Mouse (Mus musculus) monocyte, adult 2 months (primary cell): ENCODE measurements around the gene Ufd1.
A peak's percentile ranks its signal among the peaks of the same experiment; 100 is the strongest.

Experiments
- DNase-seq, 2 experiments: peaks; one replicate each; pipeline ENCODE4 v3.0.0; 2022; ENCODE audit warnings: low spot score in 2 of 2, low read depth in 1 of 2

Ufd1 gene

GRCm38 (mm10) chr16:18811468-18812384 is at the start of gene Ufd1, which contains the start of gene Cdc45:
Gene Ufd1 (plus strand): TSS chr16:18811779.
Gene Cdc45 (minus strand): TSS chr16:18811987.
- DNase-seq = peak; percentile 81 to 82

- DNase-seq = no peak
These were observed 48.6 kb upstream of the Ufd1 start for GRCm38 (mm10) chr16:18762960-18763359.

GRCm38 (mm10) chr16:18766390-18766789 is 45.2 kb upstream of the Ufd1 start:
- no peak for DNase-seq

DNA sequence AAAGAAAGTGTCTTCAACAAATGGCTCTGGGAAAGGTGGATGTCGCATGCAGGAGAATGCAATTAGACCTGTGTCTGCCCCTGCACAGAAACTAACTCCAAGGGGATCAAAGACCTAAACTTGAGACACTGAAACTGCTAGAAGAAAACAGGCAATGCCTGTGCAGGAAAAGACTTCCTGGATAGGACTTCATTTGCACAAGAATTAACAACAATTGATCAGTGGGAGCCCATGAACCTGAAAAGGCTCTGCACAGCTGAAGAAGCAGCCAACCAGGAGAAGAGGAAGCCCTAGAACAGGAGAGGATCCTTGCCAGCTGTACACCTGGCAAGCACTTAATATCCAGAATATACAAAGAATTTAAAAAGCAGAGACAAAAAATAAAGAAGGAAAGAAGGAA is 42.1 kb upstream of the Ufd1 start:
- no peak for DNase-seq

GRCm38 (mm10) chr16:18773936-18774335 is 37.6 kb upstream of the Ufd1 start:
- no peak for DNase-seq

DNA sequence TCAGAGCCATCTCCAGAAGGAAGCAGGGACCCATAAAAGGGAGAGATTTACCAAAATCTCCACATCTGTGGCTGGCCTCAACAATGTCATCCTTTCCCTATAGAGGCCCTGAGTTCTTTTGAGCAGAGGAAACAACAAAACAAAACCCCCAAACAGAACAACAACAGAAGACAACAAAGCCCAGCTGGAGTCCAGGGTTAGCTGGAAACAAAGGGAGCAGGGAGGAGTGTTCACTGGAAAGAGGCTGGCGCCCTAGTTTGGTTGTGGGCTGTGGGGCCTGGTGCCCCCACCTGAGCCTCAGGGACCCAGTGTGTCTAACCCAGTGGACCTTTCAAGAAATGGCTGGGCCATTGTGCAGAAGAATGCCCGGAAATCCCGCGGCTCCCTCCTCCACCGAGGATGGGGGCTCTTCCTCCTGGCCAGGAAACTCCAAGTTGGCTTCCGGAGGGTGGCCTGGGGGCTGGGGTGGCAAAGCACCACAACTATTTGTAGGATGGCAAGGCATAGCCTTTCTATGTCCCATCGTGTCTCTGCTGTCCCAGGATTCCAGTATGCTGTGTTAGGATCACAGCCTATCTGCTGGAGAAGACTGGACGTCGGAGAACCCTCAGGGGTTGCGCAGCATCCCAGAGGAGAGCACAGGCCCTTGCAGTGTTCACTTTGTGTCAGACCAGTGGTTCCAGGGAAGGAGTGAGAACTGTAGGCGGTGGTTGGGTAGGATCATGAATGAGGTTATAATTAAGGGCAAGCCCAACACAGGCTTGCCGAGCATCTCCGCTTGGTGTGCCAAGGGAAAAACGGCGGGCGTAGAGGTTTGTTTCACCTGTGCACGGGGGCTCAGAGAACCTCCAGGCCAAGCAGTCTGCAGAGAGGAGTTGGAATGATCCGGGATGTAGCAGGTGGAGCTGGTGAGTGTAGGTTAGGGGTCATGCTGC is 35.7 kb upstream of the Ufd1 start:
- DNase-seq = no peak

- DNase-seq = no peak
These were observed 35.0 kb upstream of the Ufd1 start, which contains the start of gene Cldn5 for GRCm38 (mm10) chr16:18776556-18777100. Gene Cldn5 (plus strand): TSS chr16:18776847.

DNA sequence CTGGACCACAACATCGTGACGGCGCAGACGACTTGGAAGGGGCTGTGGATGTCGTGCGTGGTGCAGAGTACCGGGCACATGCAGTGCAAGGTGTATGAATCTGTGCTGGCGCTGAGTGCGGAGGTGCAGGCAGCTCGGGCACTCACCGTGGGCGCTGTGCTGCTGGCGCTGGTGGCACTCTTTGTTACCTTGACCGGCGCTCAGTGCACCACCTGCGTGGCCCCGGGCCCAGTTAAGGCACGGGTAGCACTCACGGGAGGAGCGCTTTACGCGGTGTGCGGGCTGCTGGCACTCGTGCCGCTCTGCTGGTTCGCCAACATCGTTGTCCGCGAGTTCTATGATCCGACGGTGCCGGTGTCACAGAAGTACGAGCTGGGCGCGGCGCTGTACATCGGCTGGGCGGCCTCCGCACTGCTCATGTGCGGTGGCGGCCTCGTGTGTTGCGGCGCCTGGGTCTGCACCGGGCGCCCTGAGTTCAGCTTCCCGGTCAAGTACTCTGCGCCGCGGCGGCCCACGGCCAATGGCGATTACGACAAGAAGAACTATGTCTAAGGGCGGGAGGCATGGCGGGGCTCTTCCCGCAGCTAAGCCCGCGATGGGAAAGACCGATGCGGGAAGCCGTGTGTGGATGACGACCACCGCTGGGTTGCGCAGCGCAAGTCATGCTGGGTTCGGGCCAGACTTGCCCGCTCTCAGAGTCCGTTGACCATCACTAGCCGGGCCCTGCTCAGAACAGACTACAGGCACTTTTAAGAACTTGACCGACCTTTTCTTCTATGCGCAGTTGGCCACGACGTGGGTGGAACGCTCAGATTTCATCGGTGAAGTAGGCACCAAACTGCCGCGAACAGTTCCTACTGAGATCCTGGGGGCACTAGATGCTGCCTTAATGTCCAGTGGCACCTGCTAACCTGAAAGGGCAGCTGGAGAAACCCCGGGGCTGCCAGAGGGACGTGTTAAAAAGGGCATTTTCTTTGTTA is 34.2 kb upstream of the Ufd1 start:
- no peak for DNase-seq

- DNase-seq = no peak
These were observed 33.1 kb upstream of the Ufd1 start for GRCm38 (mm10) chr16:18778461-18778860.

- DNase-seq = no peak
These were observed 29.8 kb upstream of the Ufd1 start for GRCm38 (mm10) chr16:18781810-18782209.

DNA sequence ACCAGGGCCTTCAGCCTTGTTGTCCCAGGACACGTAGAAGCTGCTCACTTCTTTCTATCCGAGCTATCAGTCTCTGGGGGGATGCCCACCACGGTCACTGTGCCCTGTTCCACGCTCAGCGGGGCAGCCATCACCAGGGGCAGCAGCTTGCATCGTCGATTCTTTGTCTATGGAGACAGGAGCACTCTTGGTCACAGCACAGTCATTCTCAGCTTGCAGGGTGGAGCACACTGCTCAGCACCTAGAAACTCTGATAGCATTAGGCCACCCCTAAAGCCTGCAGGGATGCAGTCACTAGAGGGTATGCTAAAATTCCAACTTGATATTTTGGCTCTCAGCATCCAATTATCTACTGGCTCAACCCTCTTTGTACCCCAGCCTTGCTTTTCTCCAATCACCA is 26.6 kb upstream of the Ufd1 start:
- DNase-seq = no peak

DNA sequence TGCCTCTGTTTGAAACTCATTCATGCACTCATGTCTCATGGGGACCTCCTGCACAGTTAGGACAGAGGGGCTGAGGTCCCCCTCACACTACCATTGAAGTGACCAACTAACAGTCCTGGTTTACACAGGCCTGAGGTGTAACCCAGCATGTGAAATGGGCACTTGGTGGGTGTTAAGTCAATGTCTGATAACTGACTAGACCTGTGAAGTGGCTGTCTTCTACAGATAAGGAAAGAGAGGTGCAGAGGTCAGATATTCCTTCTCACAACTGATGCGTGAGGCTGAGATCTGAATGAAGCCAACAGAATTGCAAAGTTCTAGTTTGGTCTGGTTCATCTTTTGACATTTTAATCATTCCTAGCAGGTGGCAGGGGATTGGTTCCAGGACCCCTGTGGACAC is 26.1 kb upstream of the Ufd1 start:
- DNase-seq = no peak

- no peak for DNase-seq
These were observed 24.9 kb upstream of the Ufd1 start for GRCm38 (mm10) chr16:18786652-18787051.

- DNase-seq = no peak
These were observed 22.8 kb upstream of the Ufd1 start for GRCm38 (mm10) chr16:18788627-18789406.

- DNase-seq = no peak
These were observed 16.2 kb upstream of the Ufd1 start for GRCm38 (mm10) chr16:18795223-18795899.

GRCm38 (mm10) chr16:18796645-18797044 is 14.9 kb upstream of the Ufd1 start:
- no peak for DNase-seq

GRCm38 (mm10) chr16:18798151-18798550 is 13.4 kb upstream of the Ufd1 start:
- DNase-seq = no peak

- DNase-seq = no peak
These were observed 12.7 kb upstream of the Ufd1 start for GRCm38 (mm10) chr16:18798841-18799240.

- DNase-seq = no peak
These were observed 5.8 kb upstream of the Ufd1 start for GRCm38 (mm10) chr16:18805746-18806145.
